Mouse (Mus musculus) testis, adult 2 months (tissue): ENCODE results near the gene Irf9. TPM values are rescaled to one million over a fixed set of nuclear protein-coding genes. Genes with fewer than 3 reads are reported as not detected.

Experiments used
- H3K27ac ChIP-seq: fragments of 200-500 bp; 2 replicates; pipeline ENCODE4 v1.5.1; 2012; ENCODE audit warnings: low read depth, low read length; ENCODE audit not compliant: control insufficient read depth, insufficient read depth
- H3K27me3 ChIP-seq: fragments of 200-500 bp; 2 replicates; pipeline ENCODE4 v1.6.1; 2012; ENCODE audit warnings: mild to moderate bottlenecking, low read length, moderate library complexity; ENCODE audit not compliant: control insufficient read depth, insufficient read depth
- H3K36me3 ChIP-seq: fragments of 200-500 bp; 2 replicates; pipeline ENCODE4 v1.6.1; 2012; ENCODE audit warnings: mild to moderate bottlenecking, low read length; ENCODE audit not compliant: control insufficient read depth, insufficient read depth
- H3K4me1 ChIP-seq: fragments of 200-500 bp; 2 replicates; pipeline ENCODE4 v1.6.1; 2012; ENCODE audit warnings: low read length; ENCODE audit not compliant: control insufficient read depth, insufficient read depth
- H3K4me3 ChIP-seq: fragments of 200-500 bp; 2 replicates; pipeline ENCODE4 v1.5.1; 2012; ENCODE audit warnings: low read depth, mild to moderate bottlenecking, low read length, moderate library complexity, mixed read lengths; ENCODE audit not compliant: control insufficient read depth
- CTCF ChIP-seq: fragments of 200-500 bp; IDR thresholded peaks from 2 replicates; pipeline ENCODE4 v1.5.1; 2012; ENCODE audit warnings: low read depth, mild to moderate bottlenecking, inconsistent platforms, low read length, moderate library complexity; ENCODE audit not compliant: control insufficient read depth, insufficient read depth, insufficient replicate concordance
- POLR2A ChIP-seq: fragments of 200-500 bp; IDR thresholded peaks from 2 replicates; pipeline ENCODE4 v1.6.1; 2012; ENCODE audit warnings: low read depth, mild to moderate bottlenecking, inconsistent platforms, low read length, moderate library complexity; ENCODE audit not compliant: control insufficient read depth
- polyA plus RNA-seq: library from polyadenylated mRNA; depleted of rRNA; stranded (reverse); fragments of >200 nt; gene quantifications from 2 replicates; pipeline ENCODE4 v1.2.3, GENCODE M21; 2012

Gene Irf9
- polyA plus RNA-seq, 1 experiment = 4.1 TPM

DNA sequence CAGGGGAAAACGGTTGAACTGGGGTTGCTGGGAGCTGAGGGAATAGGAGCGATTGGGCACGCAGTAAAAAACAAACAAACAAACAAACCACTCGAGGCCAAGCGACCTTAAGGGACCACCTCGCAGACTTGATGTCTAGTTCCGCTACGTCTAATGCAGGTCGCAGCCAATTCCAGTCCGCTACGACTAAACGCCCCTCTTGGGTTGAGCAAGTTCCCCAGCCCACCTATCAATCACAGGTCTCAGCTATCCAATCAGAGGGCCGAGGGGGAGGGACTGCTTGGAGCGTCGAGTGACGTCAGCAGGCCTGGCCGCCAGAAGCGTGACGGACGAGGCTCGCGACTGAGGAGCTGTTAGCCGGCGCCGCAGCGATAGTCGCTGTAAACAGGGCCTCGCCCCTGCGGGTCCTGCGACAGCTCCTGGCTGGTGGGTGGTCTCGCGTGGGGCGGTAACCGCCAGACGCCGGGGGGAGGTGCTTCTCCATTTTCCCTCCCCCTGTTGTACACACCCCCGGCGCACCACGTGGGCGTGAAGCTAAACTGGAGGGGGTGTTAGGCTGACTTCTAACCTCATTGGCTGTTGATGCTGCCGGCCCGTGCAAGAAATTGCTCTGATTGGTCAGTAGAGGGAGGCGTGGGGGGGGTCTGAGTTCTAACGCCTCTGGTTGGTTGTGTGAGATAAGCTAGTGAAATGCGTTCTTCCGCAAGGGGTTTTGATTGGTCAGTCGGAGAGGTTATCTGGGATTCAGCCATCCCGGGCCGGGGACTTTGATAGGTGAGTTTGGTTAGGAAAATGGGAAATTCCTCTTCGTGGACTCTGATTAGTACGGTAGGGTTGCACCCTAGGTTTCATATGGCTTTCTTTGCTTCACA is 42.9 kb upstream of the Irf9 start, which contains the start of gene A730061H03Rik:
TSS of gene A730061H03Rik (minus strand) at position 205 of the 872 bp plus-strand sequence.
- Histone ChIP-seq H3K27ac (peak within 1 kb of the TSS; percentile 96), H3K36me3 (peaks cover 6% of the 10 kb centered on the region), H3K4me3 (peak within 1 kb of the TSS; percentile 89), H3K27me3 (no peaks in the 10 kb centered on the region), H3K4me1 (peaks cover 12% of the 10 kb centered on the region)
- TF ChIP-seq CTCF (no peak), POLR2A (peak; percentile 65)

DNA sequence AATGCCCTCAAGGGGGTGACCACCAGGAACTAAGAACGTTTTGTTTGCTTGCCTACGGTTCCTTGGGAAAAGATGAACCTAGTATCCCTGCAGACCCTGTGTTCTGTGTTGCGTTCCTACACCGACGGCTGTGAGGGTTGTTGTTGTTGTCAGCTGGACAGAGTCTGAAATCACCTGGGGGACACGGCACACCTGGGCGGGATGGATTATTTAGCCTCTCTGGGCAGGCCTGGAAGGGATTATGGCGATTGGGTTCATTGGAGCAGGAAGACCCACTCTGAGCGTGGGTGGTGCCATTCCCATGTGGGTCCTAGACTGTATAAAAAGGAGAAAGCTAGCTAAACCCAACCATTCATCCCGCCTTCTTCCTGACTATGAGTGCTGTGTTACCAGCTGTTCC is 41.5 kb upstream of the Irf9 start:
- Histone ChIP-seq H3K27me3 (no peaks in the 10 kb centered on the region), H3K4me3 (peak overlapping the region; percentile 89)
- TF ChIP-seq POLR2A = no peak
- TF ChIP-seq CTCF = no peak

DNA sequence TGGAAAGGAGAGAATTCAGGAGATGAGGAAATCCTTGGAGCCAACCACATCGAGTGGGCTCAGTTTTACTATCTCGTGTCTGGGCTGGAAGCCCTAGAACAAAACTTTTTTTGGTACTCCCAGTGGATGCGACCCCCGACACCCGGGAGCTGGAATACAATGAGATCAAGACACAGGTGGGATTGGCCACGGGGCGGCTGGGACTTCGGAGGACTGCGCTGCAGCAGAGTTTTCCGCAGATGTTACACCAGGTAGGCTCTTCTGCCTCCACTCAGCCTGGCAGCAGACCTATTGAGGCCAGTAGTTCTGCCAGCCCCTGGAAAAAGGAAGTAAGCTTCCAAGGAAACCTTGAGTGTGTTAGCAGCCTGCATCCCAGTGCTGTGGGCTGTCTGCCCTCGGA is 40.1 kb upstream of the Irf9 start:
- no peak for TF ChIP-seq CTCF

More for the DNA sequence above, 41.5 kb upstream of the Irf9 start:
- H3K4me1 ChIP-seq = peaks cover 12% of the 10 kb centered on the region
- peaks cover 9% of the 10 kb centered on the region for H3K36me3 ChIP-seq
- no peak overlapping the region; the same call in 1 of the 2 replicates for H3K27ac ChIP-seq

DNA sequence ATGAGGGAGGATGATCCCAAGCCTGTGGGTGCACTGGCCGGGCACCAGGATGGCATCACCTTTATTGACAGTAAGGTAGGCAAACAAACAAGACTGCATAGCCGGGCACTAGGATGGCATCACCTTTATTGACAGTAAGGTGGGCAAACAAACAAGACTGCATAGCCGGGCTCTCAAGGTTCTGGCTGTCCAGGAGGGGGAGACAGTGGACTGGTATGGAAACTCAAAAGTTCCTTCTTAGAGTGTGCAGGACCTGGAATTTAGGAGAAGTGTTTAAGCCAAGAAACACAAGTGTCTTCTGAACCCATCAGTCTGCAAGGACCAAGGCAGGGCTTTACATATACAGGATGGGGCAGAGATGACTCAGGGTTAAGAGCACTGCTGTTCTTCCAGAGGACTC is 37.6 kb upstream of the Irf9 start:
- H3K36me3 ChIP-seq = peaks cover 11% of the 10 kb centered on the region

More for the DNA sequence above, 40.1 kb upstream of the Irf9 start:
- Histone ChIP-seq H3K4me1 (peaks cover 12% of the 10 kb centered on the region), H3K36me3 (peaks cover 11% of the 10 kb centered on the region), H3K27ac (no peak overlapping the region; the same call in 1 of the 2 replicates), H3K27me3 (no peaks in the 10 kb centered on the region), H3K4me3 (no peak overlapping the region)

GRCm38 (mm10) chr14:55567496-55567895 is 35.9 kb upstream of the Irf9 start:
- Histone ChIP-seq H3K27ac (no peak overlapping the region), H3K4me3 (no peak overlapping the region), H3K36me3 (peaks cover 11% of the 10 kb centered on the region), H3K27me3 (no peaks in the 10 kb centered on the region), H3K4me1 (no peaks in the 10 kb centered on the region)
- TF ChIP-seq CTCF (no peak), POLR2A (no peak)

More for the DNA sequence above, 37.6 kb upstream of the Irf9 start:
- H3K27ac ChIP-seq = no peak overlapping the region
- no peak overlapping the region for H3K4me3 ChIP-seq
- H3K4me1 ChIP-seq = peaks cover 12% of the 10 kb centered on the region
- H3K27me3 ChIP-seq = no peaks in the 10 kb centered on the region
- TF ChIP-seq POLR2A = no peak

DNA sequence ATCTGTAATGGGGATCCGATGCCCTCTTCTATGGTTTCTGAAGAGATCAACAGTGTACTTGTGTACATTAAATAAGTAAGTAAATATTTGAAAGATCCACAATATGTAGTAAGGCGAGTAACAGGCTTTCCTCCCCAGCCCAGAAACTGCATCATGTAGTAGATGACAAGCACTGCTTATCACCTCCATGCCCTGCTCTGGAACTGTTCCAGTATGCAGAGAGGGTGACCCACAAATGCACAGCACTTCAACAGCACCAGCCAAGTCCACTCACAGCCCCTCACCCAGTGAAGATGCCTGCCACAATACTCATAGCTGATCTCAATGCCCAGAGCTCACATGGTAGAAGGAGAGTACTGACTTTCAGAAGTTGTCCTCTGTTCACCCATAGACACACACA is 32.8 kb upstream of the Irf9 start:
- peaks cover 5% of the 10 kb centered on the region for H3K4me1 ChIP-seq
- no peak overlapping the region for H3K27ac ChIP-seq
- TF ChIP-seq POLR2A = no peak
- no peak for TF ChIP-seq CTCF
- peaks cover 5% of the 10 kb centered on the region for H3K36me3 ChIP-seq
- H3K27me3 ChIP-seq = no peaks in the 10 kb centered on the region
- no peak overlapping the region for H3K4me3 ChIP-seq

DNA sequence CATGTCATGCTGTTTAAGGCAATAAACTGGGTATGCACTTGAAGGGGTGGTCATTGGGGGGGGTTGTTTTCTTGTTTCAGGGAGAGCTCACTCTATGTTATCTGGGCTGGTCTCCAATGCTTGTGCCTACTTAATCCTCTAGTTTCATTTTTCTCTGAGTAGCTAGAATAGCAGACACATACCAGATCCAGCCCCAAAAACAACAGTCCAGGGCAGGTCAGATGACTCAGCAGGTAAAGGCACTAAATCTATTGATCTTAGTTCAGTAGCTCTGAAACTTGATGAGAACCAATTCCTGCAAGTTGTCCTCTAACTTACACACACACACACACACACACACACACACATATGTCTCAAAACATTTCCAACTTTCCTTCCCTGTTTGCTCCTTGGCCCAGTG is 31.6 kb upstream of the Irf9 start:
- Histone ChIP-seq H3K36me3 (peaks cover 2% of the 10 kb centered on the region), H3K4me1 (peaks cover 14% of the 10 kb centered on the region), H3K4me3 (no peak overlapping the region), H3K27me3 (no peaks in the 10 kb centered on the region), H3K27ac (no peak overlapping the region)
- TF ChIP-seq CTCF (no peak), POLR2A (no peak)

DNA sequence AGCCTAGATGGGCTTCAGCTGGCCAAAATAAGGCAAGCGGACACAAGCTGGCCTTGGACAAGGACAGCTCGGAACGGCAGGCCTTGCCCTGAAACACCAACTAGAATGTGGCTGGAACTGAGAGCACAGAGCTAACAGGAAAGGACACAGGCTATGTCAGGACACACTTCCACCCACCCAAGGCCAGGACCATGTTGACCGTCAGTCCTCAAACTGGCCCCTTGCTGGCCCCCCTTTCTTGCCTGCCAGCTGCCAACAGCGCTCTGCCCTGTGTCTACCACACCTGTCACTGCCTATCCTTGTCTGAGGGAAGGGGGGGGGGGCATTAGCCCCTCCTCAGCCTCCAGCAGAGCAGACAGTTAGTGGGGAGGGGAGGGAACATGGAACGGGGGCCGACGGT is 28.1 kb upstream of the Irf9 start, which contains the start of gene Fitm1:
TSS of gene Fitm1 (plus strand) at position 316 of the 400 bp plus-strand sequence.
- H3K27ac ChIP-seq = peak within 1 kb of the TSS; percentile 68
- TF ChIP-seq CTCF (no peak), POLR2A (no peak)
- H3K4me3 ChIP-seq = peak within 1 kb of the TSS; percentile 75

More for the DNA sequence above, 28.1 kb upstream of the Irf9 start, which contains the start of gene Fitm1:
- H3K27me3 ChIP-seq = no peaks in the 10 kb centered on the region
- no peaks in the 10 kb centered on the region for H3K36me3 ChIP-seq
- peaks cover 23% of the 10 kb centered on the region for H3K4me1 ChIP-seq
